Mouse (Mus musculus): Measurements from ENCODE around the gene Otud4. TPM values are rescaled to one million over a fixed set of nuclear protein-coding genes. Genes with fewer than 3 reads are reported as not detected.
"Not testable (repeated sequence)": the region's sequence is repeated elsewhere in the genome, so short reads cannot be mapped to it uniquely, and the experiment has no call there.

Gene Otud4
- polyA plus RNA-seq, 1 experiment from 2014 or later: 27.1 TPM

DNA sequence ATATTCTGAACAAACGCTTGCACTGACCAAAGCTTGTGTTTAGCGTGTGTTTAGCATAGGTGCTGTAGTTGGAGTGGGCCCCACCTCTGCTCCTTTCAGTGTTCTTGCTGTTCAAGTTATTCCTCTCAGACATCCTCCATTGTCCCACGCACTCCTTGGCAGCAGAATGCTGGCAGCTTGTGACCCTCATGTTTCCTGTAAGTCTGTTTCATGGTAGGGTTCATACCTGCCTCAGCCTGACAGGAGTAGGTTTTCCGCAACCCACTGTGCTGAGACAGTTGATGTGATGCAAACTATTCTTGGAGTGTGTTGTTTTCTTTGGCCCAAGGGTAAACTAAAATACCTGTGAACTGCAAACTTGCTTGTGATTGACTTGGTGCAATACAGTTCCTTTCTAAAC is 37.0 kb downstream of the Otud4 start:
- no peak for TF ChIP-seq CTCF (IDR thresholded peaks at IDR 0.05; ENCODE audit: low read depth)
- Histone ChIP-seq H3K27ac (ENCODE audit: low read depth) (no peak overlapping the region), H3K36me3 (ENCODE audit: insufficient read depth) (peaks cover 53% of the 10 kb centered on the region), H3K27me3 (ENCODE audit: insufficient read depth, low read length) (no peaks in the 10 kb centered on the region), H3K4me1 (ENCODE audit: insufficient read depth) (no peaks in the 10 kb centered on the region), H3K4me3 (ENCODE audit: low read depth, low read length) (no peak overlapping the region), H3K9me3 (ENCODE audit: low read depth, low read length) (no peaks in the 10 kb centered on the region), H3K9ac (no peak overlapping the region), H3K4me2 (no peak overlapping the region)
- ATAC-seq (ENCODE audit: insufficient read depth): no peak
- 76% methylated on average over 4 of the region's 4 CpGs for WGBS
- DNase-seq: no peak

DNA sequence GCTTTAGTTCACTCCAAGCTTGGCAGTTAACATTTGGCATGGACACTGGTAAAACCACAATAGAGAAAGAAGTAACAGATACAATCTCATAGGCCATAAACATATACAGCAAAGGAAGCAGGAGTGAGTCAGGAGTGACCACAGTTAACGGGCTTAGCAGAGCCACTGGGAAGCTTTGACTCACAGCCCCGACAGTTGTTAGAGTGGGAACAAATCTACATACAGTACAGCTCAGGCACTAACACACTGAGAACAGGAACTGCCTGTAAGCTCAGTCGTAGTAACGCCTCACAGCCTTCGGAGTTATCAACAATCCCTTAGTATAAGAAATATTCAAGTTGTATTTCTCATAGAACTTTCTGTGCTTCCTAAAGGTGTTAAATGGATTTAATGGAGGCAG is 39.6 kb downstream of the Otud4 start:
- H3K27ac ChIP-seq (ENCODE audit: low read depth): no peak overlapping the region
- H3K36me3 ChIP-seq (ENCODE audit: insufficient read depth): peaks cover 48% of the 10 kb centered on the region
- H3K4me3 ChIP-seq (ENCODE audit: low read depth, low read length): no peak overlapping the region
- H3K4me2 ChIP-seq: no peak overlapping the region
- TF ChIP-seq CTCF (IDR thresholded peaks at IDR 0.05; ENCODE audit: low read depth): no peak
- ATAC-seq (ENCODE audit: insufficient read depth): no peak
- no peaks in the 10 kb centered on the region for H3K27me3 ChIP-seq (ENCODE audit: insufficient read depth, low read length)
- H3K9me3 ChIP-seq (ENCODE audit: low read depth, low read length): no peaks in the 10 kb centered on the region
- H3K9ac ChIP-seq: no peak overlapping the region
- no peak for DNase-seq
- 57% methylated on average over 5 of the region's 5 CpGs for WGBS
- no peaks in the 10 kb centered on the region for H3K4me1 ChIP-seq (ENCODE audit: insufficient read depth)

DNA sequence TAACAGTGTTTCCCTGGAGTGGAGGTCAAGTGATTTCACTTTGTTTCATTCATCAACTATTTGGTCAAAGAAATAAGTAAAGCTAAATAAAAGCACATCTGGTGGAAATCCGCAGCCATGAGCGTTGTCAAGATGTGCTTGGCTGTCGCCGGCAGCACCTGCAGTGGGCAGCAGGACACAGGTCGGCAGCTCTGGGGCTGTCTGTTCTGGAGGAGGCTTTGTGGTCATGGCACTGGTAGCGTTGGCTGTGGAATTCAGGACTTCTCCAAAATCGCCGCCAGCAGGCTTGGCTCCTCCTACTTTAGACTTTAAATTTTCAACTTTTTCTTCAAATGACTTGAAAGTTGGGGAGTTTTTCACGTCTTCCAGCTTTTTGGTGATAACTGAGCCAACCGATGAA is 40.7 kb downstream of the Otud4 start:
- ATAC-seq (ENCODE audit: insufficient read depth); H3K9ac ChIP-seq; H3K9me3 ChIP-seq (ENCODE audit: low read depth, low read length); H3K27ac ChIP-seq (ENCODE audit: low read depth); DNase-seq; H3K27me3 ChIP-seq (ENCODE audit: insufficient read depth, low read length); H3K4me1 ChIP-seq (ENCODE audit: insufficient read depth): not testable (repeated sequence)
- WGBS: 34% methylated on average over 10 of the region's 10 CpGs
- peak overlapping the region; percentile 70 for H3K4me2 ChIP-seq
- H3K4me3 ChIP-seq (ENCODE audit: low read depth, low read length): peak overlapping the region; percentile 42; the same call in 1 of the 2 replicates
- peaks cover 48% of the 10 kb centered on the region for H3K36me3 ChIP-seq (ENCODE audit: insufficient read depth)

DNA sequence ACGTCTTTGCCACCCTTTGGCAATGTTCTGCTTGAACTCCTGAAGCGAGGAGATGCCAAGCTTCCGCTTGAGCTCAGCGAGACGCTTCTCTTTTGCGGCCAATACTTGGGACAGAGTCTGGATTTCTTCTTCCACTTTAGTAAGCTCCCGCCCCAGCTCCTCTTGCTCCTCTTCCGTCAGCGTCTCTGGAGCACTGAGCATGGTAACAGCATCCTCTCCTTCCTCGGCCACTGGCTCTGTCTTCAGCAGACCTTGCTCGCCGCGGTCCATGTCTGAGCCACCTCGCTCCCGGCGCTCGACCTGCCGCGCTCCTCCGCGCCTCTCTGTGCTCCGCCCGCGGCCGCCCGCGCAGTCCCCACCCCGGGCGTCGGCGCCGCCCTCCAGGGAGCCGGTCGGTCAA is 41.1 kb downstream of the Otud4 start:
- Histone ChIP-seq H3K4me3 (ENCODE audit: low read depth, low read length) (peak overlapping the region; percentile 42), H3K27ac (ENCODE audit: low read depth) (no peak overlapping the region), H3K9me3 (ENCODE audit: low read depth, low read length) (no peaks in the 10 kb centered on the region), H3K4me2 (peak overlapping the region; percentile 70), H3K9ac (peak overlapping the region; percentile 35; the same call in 1 of the 2 replicates), H3K36me3 (ENCODE audit: insufficient read depth) (peaks cover 48% of the 10 kb centered on the region), H3K27me3 (ENCODE audit: insufficient read depth, low read length) (no peaks in the 10 kb centered on the region), H3K4me1 (ENCODE audit: insufficient read depth) (no peaks in the 10 kb centered on the region)
- TF ChIP-seq CTCF (IDR thresholded peaks at IDR 0.05; ENCODE audit: low read depth): no peak
- peak; percentile 86 for ATAC-seq (ENCODE audit: insufficient read depth)
- WGBS: 7% methylated on average over 34 of the region's 34 CpGs
- DNase-seq: peak; percentile 59

DNA sequence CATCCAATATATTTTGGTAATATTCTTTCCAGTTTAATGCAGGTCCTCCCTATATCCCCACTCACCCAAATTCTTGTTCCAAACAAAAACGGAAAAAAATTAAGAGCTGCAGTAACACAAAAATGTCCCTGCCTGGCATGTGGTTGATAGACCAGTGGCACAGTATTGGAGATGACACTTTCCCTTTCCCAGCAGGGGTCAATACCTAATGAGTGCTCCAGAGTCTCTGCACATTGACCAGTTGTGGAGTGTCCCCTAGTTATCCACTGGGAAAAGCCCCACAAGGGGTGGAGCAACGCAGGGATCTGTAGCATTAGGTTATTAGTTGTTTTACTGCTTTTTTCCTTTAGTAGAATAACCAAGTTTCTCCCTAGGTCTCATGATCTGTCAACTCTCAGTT is 41.5 kb downstream of the Otud4 start:
- no peaks in the 10 kb centered on the region for H3K27me3 ChIP-seq (ENCODE audit: insufficient read depth, low read length)
- H3K36me3 ChIP-seq (ENCODE audit: insufficient read depth): peaks cover 50% of the 10 kb centered on the region
- 31% methylated on average over 2 of the region's 2 CpGs for WGBS
- no peak overlapping the region for H3K27ac ChIP-seq (ENCODE audit: low read depth)
- H3K4me3 ChIP-seq (ENCODE audit: low read depth, low read length): peak overlapping the region; percentile 42
- no peak for DNase-seq
- no peaks in the 10 kb centered on the region for H3K4me1 ChIP-seq (ENCODE audit: insufficient read depth)
- H3K9me3 ChIP-seq (ENCODE audit: low read depth, low read length): no peaks in the 10 kb centered on the region
- ATAC-seq (ENCODE audit: insufficient read depth): peak; percentile 38; the same call in 1 of the 2 replicates
- TF ChIP-seq CTCF (IDR thresholded peaks at IDR 0.05; ENCODE audit: low read depth): no peak
- peak overlapping the region; percentile 70 for H3K4me2 ChIP-seq
- H3K9ac ChIP-seq: peak overlapping the region; percentile 35; the same call in 1 of the 2 replicates

DNA sequence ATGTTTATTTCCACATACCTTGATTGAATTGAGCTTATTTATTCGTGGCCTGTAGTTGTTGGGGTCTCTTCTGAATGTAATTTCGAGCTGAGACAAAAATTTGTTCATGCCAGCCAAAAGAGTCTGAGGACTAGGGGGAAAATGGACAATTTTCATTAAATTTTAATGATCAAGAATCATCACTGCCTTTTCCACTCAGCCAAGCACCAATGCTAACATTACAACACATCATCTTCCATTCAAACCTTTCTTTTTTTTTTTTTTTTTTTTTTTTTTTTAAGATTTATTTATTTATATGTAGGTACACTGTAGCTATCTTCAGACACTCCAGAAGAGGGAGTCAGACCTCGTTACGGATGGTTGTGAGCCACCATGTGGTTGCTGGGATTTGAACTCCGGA is 46.5 kb downstream of the Otud4 start:
- H3K4me1 ChIP-seq (ENCODE audit: insufficient read depth); DNase-seq; H3K9ac ChIP-seq; H3K4me2 ChIP-seq; H3K27me3 ChIP-seq (ENCODE audit: insufficient read depth, low read length); H3K9me3 ChIP-seq (ENCODE audit: low read depth, low read length); H3K4me3 ChIP-seq (ENCODE audit: low read depth, low read length); ATAC-seq (ENCODE audit: insufficient read depth); H3K27ac ChIP-seq (ENCODE audit: low read depth): not testable (repeated sequence)
- WGBS: 83% methylated on average over 5 of the region's 5 CpGs
- peaks cover 83% of the 10 kb centered on the region for H3K36me3 ChIP-seq (ENCODE audit: insufficient read depth)

DNA sequence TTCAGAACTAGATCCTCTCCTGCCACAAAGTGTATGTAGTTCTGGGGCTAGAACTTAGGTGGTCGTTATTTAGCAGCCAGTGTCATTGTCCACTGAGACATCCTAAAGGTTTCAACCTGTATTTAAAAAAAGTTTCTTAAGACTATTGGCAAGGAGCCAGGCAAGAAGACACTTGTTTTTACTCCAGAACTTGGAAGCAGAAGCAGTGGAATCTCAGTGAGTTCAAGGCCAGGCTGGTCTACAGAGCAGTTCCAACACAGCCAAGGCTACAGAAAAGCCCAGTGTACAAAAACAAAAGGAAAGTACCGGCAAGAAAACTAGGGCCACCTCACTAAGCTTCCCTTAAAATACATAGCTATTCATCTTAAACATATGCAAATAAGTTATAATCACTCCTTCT is 53.1 kb downstream of the Otud4 start:
- no peak for TF ChIP-seq CTCF (IDR thresholded peaks at IDR 0.05; ENCODE audit: low read depth)
- 73% methylated on average over 2 of the region's 2 CpGs for WGBS
- H3K36me3 ChIP-seq (ENCODE audit: insufficient read depth): peaks cover 91% of the 10 kb centered on the region

DNA sequence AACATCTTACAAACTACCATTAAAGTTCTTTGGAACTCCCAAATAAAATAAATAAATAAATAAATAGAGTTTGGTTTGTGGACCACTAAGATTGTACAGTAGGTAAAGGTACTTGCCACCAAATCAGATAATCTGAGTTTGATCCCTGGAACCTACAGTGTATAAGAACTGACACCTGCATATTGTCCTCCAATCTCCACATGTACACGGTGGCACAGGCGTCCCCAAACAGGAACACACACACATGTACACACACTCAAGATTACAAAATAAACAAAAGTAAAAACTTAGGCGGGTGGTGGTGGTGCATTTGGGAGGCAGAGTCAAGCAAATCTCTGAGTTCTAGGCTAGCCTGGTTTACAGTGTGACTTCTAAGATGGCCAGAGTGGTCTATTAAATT is 67.3 kb downstream of the Otud4 start:
- no peak overlapping the region for H3K4me3 ChIP-seq (ENCODE audit: low read depth, low read length)
- H3K9me3 ChIP-seq (ENCODE audit: low read depth, low read length): no peaks in the 10 kb centered on the region
- no peak for TF ChIP-seq CTCF (IDR thresholded peaks at IDR 0.05; ENCODE audit: low read depth)
- no peak overlapping the region for H3K9ac ChIP-seq
- peaks cover 48% of the 10 kb centered on the region for H3K36me3 ChIP-seq (ENCODE audit: insufficient read depth)
- DNase-seq: no peak
- H3K27me3 ChIP-seq (ENCODE audit: insufficient read depth, low read length): no peaks in the 10 kb centered on the region
- no peak for ATAC-seq (ENCODE audit: insufficient read depth)
- no peaks in the 10 kb centered on the region for H3K4me1 ChIP-seq (ENCODE audit: insufficient read depth)
- H3K27ac ChIP-seq (ENCODE audit: low read depth): no peak overlapping the region
- 89% methylated on average over 3 of the region's 3 CpGs for WGBS
- H3K4me2 ChIP-seq: no peak overlapping the region

More for the DNA sequence above, 53.1 kb downstream of the Otud4 start:
- DNase-seq (no peak), ATAC-seq (ENCODE audit: insufficient read depth) (no peak)
- Histone ChIP-seq H3K27ac (ENCODE audit: low read depth) (no peak overlapping the region), H3K9me3 (ENCODE audit: low read depth, low read length) (no peaks in the 10 kb centered on the region), H3K4me2 (no peak overlapping the region), H3K27me3 (ENCODE audit: insufficient read depth, low read length) (no peaks in the 10 kb centered on the region), H3K9ac (no peak overlapping the region), H3K4me3 (ENCODE audit: low read depth, low read length) (no peak overlapping the region), H3K4me1 (ENCODE audit: insufficient read depth) (no peaks in the 10 kb centered on the region)

All from lung, embryonic 14.5 days (tissue).